Mouse (Mus musculus) heart, embryonic 11.5 days (tissue): ENCODE data around the gene Mrps34. TPM values are rescaled to one million over a fixed set of nuclear protein-coding genes. Genes with fewer than 3 reads are reported as not detected.

ENCODE experiments used
- ATAC-seq: fragments of 200-750 bp; cut with Nextera tagmentation; replicated peaks from 2 replicates; pipeline ENCODE4 v1.8.0; 2017; ENCODE audit warnings: moderate library complexity; ENCODE audit not compliant: insufficient number of reproducible peaks, low FRiP score, low TSS enrichment
- H3K27ac ChIP-seq: fragments of 300-500 bp; sonication (generic); 2 replicates; pipeline ENCODE4 v1.5.1; 2014; ENCODE audit warnings: mild to moderate bottlenecking, low read depth, low read length
- H3K27me3 ChIP-seq: fragments of 300-500 bp; sonication (generic); 2 replicates; pipeline ENCODE4 v1.6.1; 2014; ENCODE audit warnings: mild to moderate bottlenecking, low read length, mixed read lengths; ENCODE audit not compliant: control insufficient read depth, insufficient read depth
- H3K36me3 ChIP-seq: fragments of 300-500 bp; sonication (generic); 2 replicates; pipeline ENCODE4 v1.6.1; 2014; ENCODE audit warnings: mild to moderate bottlenecking, low read length, moderate library complexity, mixed read lengths; ENCODE audit not compliant: control insufficient read depth, insufficient read depth
- H3K4me1 ChIP-seq: fragments of 300-500 bp; sonication (generic); 2 replicates; pipeline ENCODE4 v1.6.1; 2014; ENCODE audit warnings: low read length; ENCODE audit not compliant: control insufficient read depth, insufficient read depth
- H3K4me2 ChIP-seq: fragments of 300-500 bp; sonication (generic); 2 replicates; pipeline ENCODE4 v1.6.1; 2014; ENCODE audit warnings: mild to moderate bottlenecking, moderate library complexity
- H3K4me3 ChIP-seq: fragments of 300-500 bp; sonication (generic); 2 replicates; pipeline ENCODE4 v1.5.1; 2014; ENCODE audit warnings: low read depth, low read length
- H3K9ac ChIP-seq: fragments of 300-500 bp; sonication (generic); 2 replicates; pipeline ENCODE4 v1.6.1; 2014; ENCODE audit warnings: mild to moderate bottlenecking, low read depth, low read length, moderate library complexity
- H3K9me3 ChIP-seq: fragments of 300-500 bp; sonication (generic); replicated peaks from 2 replicates; pipeline ENCODE4 v1.6.1; 2016; ENCODE audit warnings: low read length; ENCODE audit not compliant: control insufficient read depth
- WGBS: fragments of 180-500 bp; shearing (Covaris S2); extraction: QIAGEN DNeasy Blood & Tissue Kit; methylation state at CpG from one replicate; pipeline ENCODE4 v1.1.7; 2014; ENCODE audit not compliant: insufficient replicate concordance; 5-methylcytosine and 5-hydroxymethylcytosine counted together
- polyA plus RNA-seq: library from polyadenylated mRNA; unstranded; fragments of >200 nt; fragmentation: Nextera tagmentation; extraction: Ambion mirVana; gene quantifications from 2 replicates; pipeline ENCODE4 v1.2.1, GENCODE M21; 2014

The Mrps34 gene
- polyA plus RNA-seq, 1 experiment from 2014 or later: 85.6 TPM

DNA sequence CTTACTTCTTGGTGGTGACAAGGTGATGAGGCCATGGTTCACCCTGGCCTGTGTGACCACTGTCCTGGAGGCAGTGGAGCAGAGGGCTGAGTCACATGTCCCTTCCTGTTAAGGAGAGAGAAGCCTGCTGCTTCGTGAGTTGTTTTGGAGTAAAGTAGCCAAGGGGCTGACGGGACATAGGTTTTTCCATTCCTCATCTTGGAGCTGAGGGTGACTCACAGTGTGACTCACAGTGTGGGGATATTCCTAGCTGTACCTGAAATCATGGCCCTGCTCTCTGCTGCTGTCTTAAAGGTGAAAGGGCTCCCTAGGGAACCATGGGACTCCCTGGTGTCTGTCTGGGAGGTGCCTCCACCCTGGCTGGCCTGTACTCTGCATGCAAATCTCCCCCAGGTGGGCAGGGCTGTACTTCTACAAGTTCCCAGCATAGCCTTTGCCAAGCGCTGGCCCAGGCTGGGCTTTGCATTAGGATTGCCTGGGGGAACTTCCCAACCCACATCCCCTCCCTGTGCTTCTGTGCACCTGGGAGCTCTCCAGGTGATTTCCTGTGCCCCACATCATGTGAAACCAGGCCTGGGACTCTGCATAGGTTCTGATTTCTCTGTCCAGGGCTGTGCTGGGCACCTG lies 39.0 kb upstream of the Mrps34 start:
- no peak overlapping the region for H3K27ac ChIP-seq
- 0 out of 2 replicates have a peak, but pooled peaks cover 3% of the 10 kb centered on the region for H3K36me3 ChIP-seq
- peaks cover 6% of the 10 kb centered on the region; the same call in 1 of the 2 replicates for H3K4me1 ChIP-seq
- peaks cover 7% of the 10 kb centered on the region; the same call in 1 of the 2 replicates for H3K27me3 ChIP-seq
- no peak for ATAC-seq
- no peak overlapping the region for H3K4me3 ChIP-seq
- WGBS: 67% methylated on average over 3 of the region's 3 CpGs
- no peaks in the 10 kb centered on the region for H3K9me3 ChIP-seq
- no peak overlapping the region for H3K4me2 ChIP-seq
- 0 out of 2 replicates have a peak overlapping the region, but pooled peaks have one; percentile 39 for H3K9ac ChIP-seq

DNA sequence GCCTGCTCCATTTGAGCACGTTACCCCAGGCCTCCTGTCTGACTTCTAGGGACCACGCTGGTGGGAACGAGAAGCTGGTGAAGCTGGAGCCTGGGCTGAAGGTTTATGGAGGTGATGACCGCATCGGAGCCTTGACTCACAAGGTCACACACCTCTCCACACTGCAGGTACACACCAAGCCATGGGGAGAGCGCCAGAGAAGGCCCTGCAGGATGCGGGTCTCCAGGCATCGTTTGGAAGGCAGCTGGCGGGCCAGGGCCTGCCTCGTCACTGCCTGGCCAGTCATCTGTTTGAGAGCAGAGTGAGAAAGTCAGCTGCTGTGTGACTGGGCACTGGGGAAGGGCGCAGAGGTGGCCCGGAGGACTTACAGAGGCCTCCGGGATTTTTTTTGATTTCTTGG lies 38.3 kb upstream of the Mrps34 start:
- Histone ChIP-seq H3K4me1 (no peaks in the 10 kb centered on the region), H3K9ac (no peak overlapping the region), H3K36me3 (0 out of 2 replicates have a peak, but pooled peaks cover 3% of the 10 kb centered on the region), H3K27me3 (0 out of 2 replicates have a peak, but pooled peaks cover 3% of the 10 kb centered on the region), H3K9me3 (no peaks in the 10 kb centered on the region), H3K4me2 (no peak overlapping the region), H3K27ac (no peak overlapping the region), H3K4me3 (no peak overlapping the region)
- no peak for ATAC-seq
- 81% methylated on average over 13 of the region's 13 CpGs for WGBS

GRCm38 (mm10) chr17:24857831-24858470 lies 37.0 kb upstream of the Mrps34 start:
- H3K9me3 ChIP-seq: no peaks in the 10 kb centered on the region
- H3K4me2 ChIP-seq: no peak overlapping the region
- no peak overlapping the region for H3K4me3 ChIP-seq
- H3K9ac ChIP-seq: no peak overlapping the region
- no peak overlapping the region for H3K27ac ChIP-seq
- ATAC-seq: no peak
- H3K4me1 ChIP-seq: no peaks in the 10 kb centered on the region
- H3K27me3 ChIP-seq: no peaks in the 10 kb centered on the region
- 0 out of 2 replicates have a peak, but pooled peaks cover 3% of the 10 kb centered on the region for H3K36me3 ChIP-seq
- 80% methylated on average over 8 of the region's 8 CpGs for WGBS

GRCm38 (mm10) chr17:24858967-24859366 lies 35.9 kb upstream of the Mrps34 start:
- Histone ChIP-seq H3K36me3 (no peaks in the 10 kb centered on the region), H3K27ac (no peak overlapping the region), H3K4me2 (no peak overlapping the region), H3K9me3 (no peaks in the 10 kb centered on the region), H3K4me3 (no peak overlapping the region), H3K9ac (no peak overlapping the region), H3K27me3 (no peaks in the 10 kb centered on the region), H3K4me1 (no peaks in the 10 kb centered on the region)
- ATAC-seq: no peak
- 86% methylated on average over 6 of the region's 6 CpGs for WGBS

GRCm38 (mm10) chr17:24860076-24860475 lies 34.8 kb upstream of the Mrps34 start:
- Histone ChIP-seq H3K27me3 (no peaks in the 10 kb centered on the region), H3K27ac (no peak overlapping the region), H3K9ac (no peak overlapping the region), H3K4me1 (no peaks in the 10 kb centered on the region), H3K36me3 (no peaks in the 10 kb centered on the region), H3K4me2 (no peak overlapping the region), H3K9me3 (no peaks in the 10 kb centered on the region), H3K4me3 (no peak overlapping the region)
- ATAC-seq: no peak
- WGBS: 85% methylated on average over 8 of the region's 8 CpGs

DNA sequence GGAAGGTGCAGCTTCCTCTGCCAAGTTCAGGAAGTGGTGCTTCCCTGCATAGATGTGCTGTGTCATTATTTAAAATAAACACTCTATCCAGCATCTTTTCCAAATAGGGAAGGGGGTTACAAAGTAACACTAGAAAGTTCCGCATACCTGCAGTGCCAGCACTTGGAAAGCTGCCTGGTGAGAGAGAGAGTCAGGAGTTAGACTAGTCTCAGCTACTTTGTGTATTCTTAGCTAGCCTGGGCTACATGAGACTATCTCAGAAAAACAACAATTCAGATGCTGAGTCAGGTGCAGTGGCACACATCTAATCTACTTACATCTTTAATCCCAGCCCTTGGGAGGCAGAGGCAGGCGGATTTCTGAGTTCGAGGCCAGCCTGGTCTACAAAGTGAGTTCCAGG lies 33.1 kb upstream of the Mrps34 start:
- 86% methylated on average over 3 of the region's 3 CpGs for WGBS
- H3K4me3 ChIP-seq: no peak overlapping the region
- H3K4me2 ChIP-seq: no peak overlapping the region
- no peak overlapping the region for H3K9ac ChIP-seq
- no peak for ATAC-seq
- no peaks in the 10 kb centered on the region for H3K4me1 ChIP-seq
- no peak overlapping the region for H3K27ac ChIP-seq
- no peaks in the 10 kb centered on the region for H3K9me3 ChIP-seq
- no peaks in the 10 kb centered on the region for H3K27me3 ChIP-seq
- no peaks in the 10 kb centered on the region for H3K36me3 ChIP-seq

- H3K4me3 ChIP-seq: no peak within 1 kb of the TSS
- H3K36me3 ChIP-seq: no peaks in the 10 kb centered on the region
- no peaks in the 10 kb centered on the region for H3K9me3 ChIP-seq
- H3K4me2 ChIP-seq: no peak within 1 kb of the TSS
- no peaks in the 10 kb centered on the region for H3K27me3 ChIP-seq
- no peak for ATAC-seq
- WGBS: 89% methylated on average over 8 of the region's 8 CpGs
- no peaks in the 10 kb centered on the region for H3K4me1 ChIP-seq
- no peak within 1 kb of the TSS for H3K27ac ChIP-seq
- no peak within 1 kb of the TSS for H3K9ac ChIP-seq
These were observed 29.1 kb upstream of the Mrps34 start, which contains the start of gene Igfals for GRCm38 (mm10) chr17:24865776-24866175. TSS of gene Igfals (plus strand) at chr17:24865997.

DNA sequence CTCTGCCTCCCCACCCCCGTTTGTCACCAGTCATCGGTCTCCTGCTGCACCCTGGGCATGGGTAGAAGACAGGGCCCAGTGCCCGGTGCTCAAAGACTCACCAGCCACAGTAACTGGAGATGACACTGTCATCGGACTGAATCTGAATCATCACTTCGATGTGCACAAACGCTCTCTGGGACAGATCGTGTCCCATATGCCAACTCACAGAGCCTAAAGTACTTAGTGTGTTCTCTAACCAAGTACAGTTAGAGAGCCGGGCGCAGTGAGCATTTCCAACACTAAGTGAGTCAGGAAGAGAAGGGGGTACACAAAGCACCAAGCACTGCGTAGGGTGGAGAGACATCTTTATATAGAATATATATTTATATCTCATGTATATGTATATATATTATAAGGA lies 27.0 kb upstream of the Mrps34 start:
- WGBS: 87% methylated on average over 10 of the region's 10 CpGs
- no peaks in the 10 kb centered on the region for H3K27me3 ChIP-seq
- no peak for ATAC-seq

More for the DNA sequence above, 27.0 kb upstream of the Mrps34 start:
- H3K4me2 ChIP-seq: no peak overlapping the region
- no peaks in the 10 kb centered on the region for H3K4me1 ChIP-seq
- no peaks in the 10 kb centered on the region for H3K36me3 ChIP-seq
- H3K4me3 ChIP-seq: no peak overlapping the region
- no peaks in the 10 kb centered on the region for H3K9me3 ChIP-seq
- no peak overlapping the region for H3K9ac ChIP-seq
- no peak overlapping the region for H3K27ac ChIP-seq
